Mouse (Mus musculus) liver, adult 2 months (tissue): Measurements from ENCODE around the gene Jmjd4.

ENCODE experiments used
- CTCF ChIP-seq: fragments of 200-500 bp; IDR thresholded peaks from 2 replicates; pipeline ENCODE4 v1.5.1; 2011; ENCODE audit warnings: low read depth, low read length, control low read depth
- POLR2A ChIP-seq: fragments of 200-500 bp; IDR thresholded peaks from 2 replicates; pipeline ENCODE4 v1.6.1; 2011; ENCODE audit warnings: low read length, control low read depth; ENCODE audit not compliant: insufficient read depth; ENCODE audit errors: extremely low read depth

DNA sequence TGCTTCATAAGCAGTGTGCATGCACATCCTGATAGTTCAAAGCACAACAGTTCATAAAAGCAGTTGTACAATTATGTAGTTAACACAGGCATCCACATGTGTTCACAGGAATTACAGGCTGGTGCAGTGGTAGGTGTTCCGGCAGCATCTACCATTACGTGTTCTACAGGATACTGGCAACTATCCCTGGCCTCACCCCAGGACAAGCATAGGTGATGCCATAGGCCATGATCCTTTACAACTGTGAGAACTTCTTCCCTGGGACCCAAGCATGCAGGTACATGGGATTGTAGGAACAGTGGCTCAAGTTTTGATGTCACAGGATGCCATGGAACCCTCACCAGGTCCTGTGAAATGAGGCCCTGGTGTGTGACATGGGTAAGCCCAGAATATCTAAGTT, 10.6 kb downstream of the Jmjd4 start:
- no peak for TF ChIP-seq POLR2A
- no peak for TF ChIP-seq CTCF
